Mouse (Mus musculus) cerebellum, adult 2 months (tissue): ENCODE results near the gene Prrc2b.

Source experiments
- CTCF ChIP-seq: fragments of 200-500 bp; IDR thresholded peaks from 2 replicates; pipeline ENCODE4 v1.5.1; 2011; ENCODE audit warnings: low read depth, mild to moderate bottlenecking, control low read depth, low read length, moderate library complexity, borderline replicate concordance; ENCODE audit not compliant: insufficient read depth
- POLR2A ChIP-seq: fragments of 200-500 bp; IDR thresholded peaks from 2 replicates; pipeline ENCODE4 v1.6.1; 2011; ENCODE audit warnings: low read length, control low read depth, borderline replicate concordance; ENCODE audit not compliant: insufficient read depth

- TF ChIP-seq POLR2A (no peak), CTCF (no peak)
These were observed 26.6 kb downstream of the Prrc2b start for GRCm38 (mm10) chr2:32177397-32178060.
